Mouse (Mus musculus) ovary, postnatal 36 days (tissue): ENCODE measurements around the gene Galp.
"Not testable (repeated sequence)": the region's sequence is repeated elsewhere in the genome, so short reads cannot be mapped to it uniquely, and the experiment has no call there.

ENCODE experiments used
- DNase-seq: peaks from one replicate; pipeline ENCODE4 v3.0.0; 2022; ENCODE audit warnings: low spot score, mixed read lengths

Galp gene

DNA sequence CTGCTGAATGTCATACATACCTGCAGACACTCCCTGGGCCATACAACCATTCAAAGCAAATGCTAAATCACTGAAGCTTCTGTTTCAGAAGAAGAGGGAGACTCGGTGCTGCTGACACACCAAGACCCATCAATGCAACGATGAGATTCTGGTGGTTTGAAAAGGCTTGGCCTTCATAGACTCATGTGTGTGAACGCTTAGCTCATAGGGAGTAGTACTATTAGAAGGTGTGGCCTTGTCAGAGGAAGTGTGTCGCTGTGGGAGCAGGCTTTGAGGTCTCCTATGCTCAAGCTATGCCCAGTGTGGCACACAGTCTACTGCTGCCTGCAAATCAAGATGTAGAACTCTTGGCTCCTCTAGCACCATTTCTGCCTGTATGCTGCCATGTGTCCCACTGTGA is 60.5 kb downstream of the Galp start:
- DNase-seq: no peak

DNA sequence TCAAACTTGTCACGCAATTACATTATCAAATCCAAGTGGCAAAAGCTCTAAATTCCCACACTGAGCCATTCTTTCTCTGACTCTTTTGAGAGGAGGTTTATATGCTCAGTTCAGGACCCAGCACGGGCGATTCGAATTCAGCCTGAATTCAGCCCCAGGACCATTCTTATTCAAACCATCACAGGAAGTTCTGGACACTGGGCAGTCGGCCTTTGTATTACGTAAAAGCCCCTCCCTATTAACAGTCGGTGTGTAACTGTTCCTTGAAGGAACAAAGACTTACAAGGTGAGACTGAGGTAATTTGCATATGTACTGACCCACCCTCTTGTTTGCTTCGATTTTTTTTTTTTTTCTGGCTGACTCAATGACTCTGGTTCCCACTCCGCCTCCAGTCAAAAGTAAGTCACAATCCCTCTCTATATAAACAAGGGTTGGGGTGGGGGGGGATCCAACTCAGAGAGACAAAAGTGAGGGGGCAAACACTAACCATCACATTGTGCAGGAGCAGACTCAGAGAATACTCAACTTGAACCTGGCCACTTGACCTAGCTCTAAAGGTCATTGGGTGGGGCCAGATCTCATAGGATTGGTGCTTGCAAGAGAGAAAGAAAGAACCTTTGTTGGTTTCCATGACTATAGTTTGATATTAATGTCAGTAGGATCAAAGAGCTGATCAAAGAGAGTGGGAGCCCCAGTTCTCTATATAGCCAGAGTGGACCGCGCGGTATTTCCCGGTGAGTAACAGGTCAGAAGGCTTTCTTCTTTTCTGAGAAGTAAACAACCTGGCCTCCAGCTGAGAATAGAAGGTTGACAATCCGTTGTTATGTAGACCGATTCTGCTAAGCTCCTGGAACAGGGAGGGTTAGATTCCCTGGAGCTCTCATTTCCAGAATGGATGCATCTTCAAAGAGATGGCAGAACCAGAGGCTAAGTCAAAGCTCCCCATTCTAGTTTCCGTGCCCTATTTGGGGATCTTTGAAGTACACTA is 61.6 kb downstream of the Galp start:
- DNase-seq: no peak

DNA sequence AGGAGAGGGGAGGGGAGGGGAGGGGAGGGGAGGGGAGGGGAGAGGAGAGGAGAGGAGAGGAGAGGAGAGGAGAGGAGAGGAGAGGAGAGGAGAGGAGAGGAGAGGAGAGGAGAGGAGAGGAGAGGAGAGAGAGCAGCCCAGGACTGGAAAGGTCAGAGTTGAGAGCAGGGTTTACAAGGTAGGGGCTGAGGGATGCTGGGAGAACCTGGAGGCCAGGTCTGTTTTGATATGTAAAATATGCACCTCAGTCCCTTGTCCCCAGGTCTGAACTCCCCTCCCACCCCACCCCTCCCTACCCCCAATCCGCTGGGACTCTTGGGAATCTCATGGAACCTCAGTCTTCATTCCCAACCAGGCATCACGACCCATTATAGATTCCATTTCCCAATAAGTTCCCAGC is 63.1 kb downstream of the Galp start:
- DNase-seq: not testable (repeated sequence)

DNA sequence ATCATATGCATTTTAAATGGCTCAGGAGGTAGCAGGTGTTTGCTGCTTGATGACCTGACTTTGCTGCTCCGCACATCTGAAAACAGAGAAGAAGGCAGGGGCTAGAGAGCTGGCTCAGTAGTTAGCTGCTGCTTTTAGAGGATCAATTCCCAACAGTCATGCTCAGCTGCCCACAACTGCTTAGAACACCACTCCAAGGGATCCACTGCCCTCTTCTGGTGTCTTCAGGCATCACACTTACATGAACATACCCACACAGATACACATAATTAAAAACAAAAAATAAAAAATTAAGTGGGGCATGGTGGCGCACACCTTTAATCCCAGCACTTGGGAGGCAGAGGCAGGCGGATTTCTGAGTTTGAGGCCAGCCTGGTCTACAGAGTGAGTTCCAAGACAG is 65.2 kb downstream of the Galp start:
- DNase-seq: no peak

DNA sequence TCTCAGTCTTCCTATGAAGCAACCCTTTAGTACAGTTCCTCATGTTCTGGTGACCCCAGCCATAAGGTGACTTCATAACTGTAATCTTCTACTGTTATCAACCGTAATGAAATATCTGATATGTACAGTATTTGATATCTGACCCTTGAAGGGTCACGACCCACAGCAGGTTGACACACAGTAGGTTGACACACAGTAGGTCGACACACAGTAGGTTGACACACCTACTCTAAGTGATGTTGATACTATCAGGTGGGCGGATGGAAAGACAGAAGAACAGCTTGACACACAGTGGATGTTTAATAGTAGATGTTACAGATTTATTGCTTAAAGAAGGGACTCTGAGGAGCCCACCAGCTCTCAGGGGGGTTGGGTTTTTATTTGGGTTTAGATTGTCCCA is 66.1 kb downstream of the Galp start:
- DNase-seq: no peak

DNA sequence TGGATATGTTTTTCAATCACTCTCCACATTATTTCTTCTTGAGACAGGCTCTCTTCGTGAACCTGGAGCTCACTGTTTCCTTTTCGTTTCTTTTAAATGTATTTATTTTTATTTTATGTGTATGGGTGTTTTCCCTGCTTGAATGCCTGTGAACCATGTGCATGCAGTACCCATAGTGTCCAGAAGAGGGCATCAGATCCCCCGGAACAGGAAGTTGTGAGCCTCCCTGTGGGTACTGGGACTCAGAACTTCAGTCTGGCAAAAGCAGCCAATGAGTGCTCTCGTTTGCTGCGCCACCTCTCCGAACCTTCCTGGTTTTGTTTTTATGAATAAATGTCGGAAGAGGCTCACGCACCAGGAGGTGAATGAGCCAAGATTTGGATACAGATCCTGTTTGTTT is 68.8 kb downstream of the Galp start:
- no peak for DNase-seq
